Mouse (Mus musculus) spleen, adult 12 weeks (tissue): ENCODE data around the gene Fam98c.
"Not testable (repeated sequence)": the region's sequence is repeated elsewhere in the genome, so short reads cannot be mapped to it uniquely, and the experiment has no call there.

Source experiments
- DNase-seq: peaks from one replicate; pipeline ENCODE4 v3.0.0; 2022; ENCODE audit warnings: low spot score

The Fam98c gene

DNA sequence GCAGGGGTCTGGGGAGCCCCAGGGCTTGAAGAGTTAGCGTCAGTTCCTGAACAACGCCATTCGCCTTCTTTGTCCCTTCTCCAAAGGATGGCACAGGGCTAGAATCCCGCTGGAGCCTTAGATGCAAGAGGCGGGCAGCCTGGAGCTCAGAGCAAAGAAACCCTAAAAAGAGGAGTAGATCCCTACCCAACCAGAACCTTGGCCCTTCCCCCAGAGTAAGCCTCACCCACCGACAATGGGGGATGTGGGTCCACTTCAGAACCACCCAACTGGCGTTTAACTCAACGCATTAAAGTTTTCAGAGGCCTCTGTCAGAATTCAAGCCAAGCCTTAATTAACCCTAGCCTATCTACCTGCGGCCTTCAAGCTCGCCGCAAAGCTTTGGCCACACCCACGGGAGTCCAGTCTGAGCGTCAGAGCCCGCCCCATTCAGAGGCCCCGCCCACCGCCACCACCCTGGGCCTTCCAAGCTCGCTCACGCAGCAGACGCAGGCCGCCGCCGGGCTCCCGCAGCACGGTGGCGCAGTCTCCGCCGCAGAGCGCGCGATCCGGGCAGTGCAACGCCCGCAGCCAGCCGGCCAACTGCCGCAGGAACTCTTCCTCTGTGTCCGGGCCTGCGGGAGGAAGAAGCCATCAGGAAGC lies 717 bp downstream of the Fam98c start:
- peak; percentile 71 for DNase-seq

DNA sequence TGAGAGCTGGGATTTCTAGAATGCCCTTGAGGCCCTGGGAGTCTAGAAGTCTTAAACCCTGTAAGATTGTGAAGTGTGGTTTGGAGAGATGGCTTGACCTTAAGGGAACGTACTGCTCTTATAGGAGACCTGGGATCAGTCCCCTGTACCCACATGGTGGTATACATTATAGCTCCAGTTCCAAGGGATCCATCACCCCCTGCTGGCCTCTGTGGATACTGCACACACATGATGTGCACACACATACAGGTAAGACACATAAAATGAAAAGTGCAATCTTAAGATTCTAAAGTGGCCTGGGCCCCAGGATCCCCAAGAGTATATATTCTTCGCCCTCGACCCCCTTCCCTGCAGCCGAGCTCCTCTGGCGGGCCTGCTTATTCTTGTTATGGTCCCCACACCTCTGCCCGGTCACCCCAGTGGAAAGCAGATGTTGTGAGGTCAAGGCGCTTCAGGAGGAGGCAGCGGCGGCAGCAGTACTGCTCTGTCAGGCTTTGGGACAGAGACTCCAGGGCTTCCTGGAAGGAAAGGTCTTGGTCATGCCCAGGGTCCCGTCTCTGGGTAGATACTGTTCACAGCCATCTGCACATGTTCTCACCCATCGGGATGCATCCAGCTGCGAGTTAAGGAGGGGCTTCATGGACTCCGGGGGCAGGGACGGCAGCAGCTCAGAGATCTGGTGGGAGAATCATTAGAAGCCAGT lies 1.9 kb downstream of the Fam98c start:
- DNase-seq, result no peak

DNA sequence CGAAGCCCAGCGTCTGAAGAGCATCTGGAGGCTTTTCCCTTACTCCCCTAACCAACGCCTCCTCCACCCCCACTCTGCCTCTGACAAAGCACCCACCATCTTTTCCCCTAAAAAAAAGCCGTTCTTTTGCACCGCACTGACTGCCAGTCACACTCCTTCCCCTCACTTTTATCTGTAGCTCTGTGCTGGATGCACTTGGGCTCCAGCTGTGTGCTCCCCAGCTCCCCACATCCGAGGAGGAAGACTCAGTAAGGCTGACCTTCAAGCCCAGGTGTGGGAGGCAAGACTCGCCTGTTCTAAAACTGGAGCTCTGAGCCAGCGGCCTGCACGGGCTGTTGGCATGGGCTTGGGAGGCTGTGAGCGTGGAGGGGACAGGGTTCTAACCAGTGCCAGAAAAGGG lies 4.5 kb downstream of the Fam98c start:
- DNase-seq, result no peak

DNA sequence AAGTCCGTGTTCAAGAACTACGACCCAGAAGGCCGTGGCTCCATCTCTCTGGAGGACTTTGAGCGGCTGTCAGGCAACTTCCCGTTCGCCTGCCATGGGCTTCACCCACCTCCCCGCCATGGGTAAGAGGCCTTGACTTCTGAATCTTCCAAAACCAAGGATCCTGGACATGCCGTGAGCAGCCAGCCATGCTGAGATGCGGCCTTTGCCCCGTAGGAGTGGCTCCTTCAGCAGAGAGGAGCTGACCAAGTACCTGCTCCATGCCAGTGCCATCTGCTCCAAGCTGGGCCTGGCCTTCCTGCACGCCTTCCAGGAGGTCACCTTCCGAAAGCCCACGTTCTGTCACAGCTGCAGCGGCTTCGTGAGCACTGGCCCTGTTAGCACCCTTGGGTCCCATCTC lies 7.3 kb downstream of the Fam98c start:
- DNase-seq, result no peak

DNA sequence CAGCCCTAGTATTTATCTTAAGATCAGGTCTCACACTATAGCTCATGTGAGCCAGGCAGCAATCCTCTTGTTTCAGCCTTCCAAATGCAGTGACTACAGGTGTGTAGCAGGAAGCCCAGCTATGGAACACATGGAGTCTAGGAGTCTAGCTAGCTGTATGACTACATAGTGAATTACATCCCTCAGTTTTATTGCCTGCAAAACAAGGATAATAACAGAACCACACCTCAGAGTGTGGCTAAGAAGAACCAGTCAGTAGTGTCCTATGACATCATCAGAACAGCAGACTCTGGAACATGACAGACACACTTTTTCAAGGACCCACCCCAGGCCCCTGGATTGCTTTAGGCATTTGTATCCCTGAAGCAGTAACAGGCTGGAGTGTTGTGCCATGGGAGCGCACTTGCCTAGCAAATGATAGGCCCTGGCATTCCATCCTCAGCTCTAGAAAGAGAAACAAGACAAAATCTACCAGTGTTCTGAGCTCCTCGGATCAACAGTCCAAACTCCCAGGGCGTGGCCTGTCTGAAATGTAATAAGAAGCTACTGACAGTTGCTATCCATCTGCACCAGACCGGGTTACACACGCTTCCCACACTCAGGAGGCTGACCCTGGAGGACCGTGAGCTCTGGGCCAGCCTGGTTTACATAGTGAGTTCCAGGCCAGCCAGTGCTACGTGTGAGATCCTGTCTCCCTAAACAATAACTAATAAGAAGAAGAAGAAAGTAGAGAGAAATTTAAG lies 9.2 kb downstream of the Fam98c start:
- no peak for DNase-seq

GRCm38 (mm10) chr7:29144006-29144405 lies 12.0 kb downstream of the Fam98c start:
- no peak for DNase-seq

- DNase-seq, result no peak
These were observed 14.6 kb downstream of the Fam98c start for GRCm38 (mm10) chr7:29141416-29141815.

- DNase-seq, result not testable (repeated sequence)
These were observed 16.8 kb downstream of the Fam98c start for GRCm38 (mm10) chr7:29139237-29139636.

DNA sequence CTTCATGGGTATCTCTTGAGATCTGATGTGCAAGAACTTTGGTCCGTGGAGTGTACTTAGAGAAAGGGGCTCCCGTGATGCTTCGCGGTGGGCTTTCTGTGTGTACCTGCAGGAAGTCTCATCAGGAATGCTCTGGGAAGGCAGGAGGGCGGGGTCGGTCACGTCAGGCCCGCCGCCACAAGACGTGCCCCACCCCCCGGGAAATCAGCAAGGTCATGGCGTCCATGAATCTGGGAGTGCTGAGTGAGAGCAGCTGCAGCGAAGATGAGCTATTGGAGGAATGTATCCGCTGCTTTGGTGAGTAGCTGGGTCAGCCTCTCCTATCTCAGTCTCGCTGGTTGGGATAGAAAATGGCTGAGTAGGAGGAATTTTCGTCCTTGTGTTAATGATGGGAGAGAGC lies 18.6 kb downstream of the Fam98c start:
- no peak for DNase-seq

- peak; percentile 40 for DNase-seq
These were observed 21.2 kb downstream of the Fam98c start, which contains the start of gene Rasgrp4 for GRCm38 (mm10) chr7:29134693-29135386. Gene Rasgrp4, plus strand, starts transcription at chr7:29134851.

- no peak for DNase-seq
These were observed 21.8 kb downstream of the Fam98c start for GRCm38 (mm10) chr7:29134230-29134629.

DNA sequence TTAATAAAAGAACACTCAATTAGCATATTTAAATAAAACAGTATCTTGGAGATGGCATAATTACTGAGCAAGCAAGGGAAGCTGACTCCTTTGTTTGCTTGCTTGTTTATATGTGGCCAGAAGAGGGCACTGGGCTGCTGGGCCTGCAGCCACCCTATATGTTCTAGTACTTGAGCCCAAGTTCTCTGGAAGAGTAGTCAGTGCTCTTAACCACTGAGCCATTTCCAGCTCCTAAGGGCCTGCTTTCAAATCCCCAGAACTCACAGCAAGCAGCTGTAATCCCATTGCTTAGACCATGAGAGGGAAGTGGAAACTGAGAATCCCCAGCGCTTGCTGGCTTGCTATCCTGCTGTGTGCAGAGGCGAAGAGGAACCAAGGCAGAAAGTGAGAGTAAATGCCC lies 27.3 kb downstream of the Fam98c start:
- DNase-seq, result no peak

- DNase-seq, result peak; percentile 41
These were observed 29.7 kb downstream of the Fam98c start for GRCm38 (mm10) chr7:29126173-29126915.

DNA sequence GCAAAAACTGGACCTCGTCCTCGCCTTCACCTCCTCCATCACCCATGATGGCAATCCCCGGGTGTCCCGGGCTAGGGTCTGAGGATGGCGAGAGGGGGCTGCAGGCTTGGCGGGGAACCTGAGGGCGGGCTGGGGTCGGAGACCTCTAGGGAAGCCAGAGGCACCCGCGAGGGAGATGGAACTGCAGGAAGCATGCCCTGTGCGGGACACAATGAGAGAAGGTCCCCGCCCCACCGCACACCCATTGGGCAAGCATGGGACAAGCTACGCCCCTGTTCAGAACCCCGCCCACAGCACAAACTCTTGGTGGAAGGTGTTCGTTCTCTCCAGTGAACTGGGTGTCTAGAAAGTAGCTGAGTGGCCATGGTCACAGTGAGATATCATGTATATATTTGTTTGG lies 31.1 kb downstream of the Fam98c start, which contains the start of gene Ryr1:
Gene Ryr1 (minus strand): TSS at position 210 of the 400 bp plus-strand sequence.
- DNase-seq, result no peak

DNA sequence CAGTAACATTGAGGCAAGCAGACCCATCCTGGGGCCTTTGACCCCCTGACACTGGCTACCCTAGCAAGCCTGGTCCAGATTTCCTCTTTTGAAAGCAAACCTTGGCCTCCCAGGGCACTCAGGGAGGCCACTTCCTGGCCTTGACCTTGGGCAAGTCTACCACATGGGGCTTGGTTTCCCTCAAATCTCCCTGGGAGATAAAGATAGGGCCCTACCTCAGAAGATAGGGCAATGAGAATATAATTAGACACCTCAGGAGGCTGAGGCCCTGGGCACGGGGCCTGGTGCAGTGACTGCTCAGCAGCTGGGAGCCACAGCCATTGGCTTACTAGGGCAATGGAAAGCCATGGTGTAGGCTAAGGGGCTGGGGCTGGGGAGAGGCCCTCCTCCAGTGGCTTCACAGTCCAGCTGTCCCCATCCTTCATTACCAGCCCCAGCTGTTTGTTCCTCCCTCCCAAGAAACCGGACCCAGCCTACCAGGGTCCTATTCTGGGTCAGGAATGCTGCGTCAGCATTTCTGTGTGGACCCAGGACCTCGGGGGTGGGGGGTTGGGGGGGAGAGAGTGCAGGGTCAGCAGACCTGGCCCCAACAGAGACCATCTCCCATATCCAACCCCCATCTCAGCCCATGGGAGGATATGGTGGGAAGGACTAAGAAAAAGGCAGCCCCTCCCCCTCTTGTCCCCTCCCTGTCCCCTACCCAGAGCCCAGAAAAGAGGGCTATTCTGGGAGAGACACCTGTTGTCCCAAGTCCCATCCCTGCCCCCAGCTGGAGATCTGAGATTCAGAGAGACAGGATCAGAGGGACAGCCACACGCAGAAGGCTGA lies 32.3 kb downstream of the Fam98c start:
- DNase-seq, result no peak

DNA sequence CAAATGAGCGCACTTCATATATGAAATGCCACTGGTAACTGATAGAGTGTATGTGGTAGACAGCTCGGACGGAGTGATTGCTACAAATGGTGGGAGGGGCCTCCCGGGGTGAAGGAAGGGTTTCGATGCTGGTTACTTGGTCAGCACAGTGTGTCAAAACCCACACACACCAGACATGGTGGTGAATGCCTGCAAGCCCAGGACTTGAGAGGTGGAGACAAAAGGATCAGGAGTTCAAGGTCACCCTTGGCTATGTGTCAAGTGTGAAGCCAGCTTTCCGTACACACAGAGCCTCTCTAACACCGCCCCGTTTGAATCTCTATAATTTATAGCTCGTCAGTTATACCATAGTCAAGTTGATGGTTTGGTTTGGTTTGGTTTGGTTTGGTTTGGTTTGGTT lies 33.2 kb downstream of the Fam98c start:
- no peak for DNase-seq

- no peak for DNase-seq
These were observed 36.5 kb downstream of the Fam98c start for GRCm38 (mm10) chr7:29119526-29119925.

DNA sequence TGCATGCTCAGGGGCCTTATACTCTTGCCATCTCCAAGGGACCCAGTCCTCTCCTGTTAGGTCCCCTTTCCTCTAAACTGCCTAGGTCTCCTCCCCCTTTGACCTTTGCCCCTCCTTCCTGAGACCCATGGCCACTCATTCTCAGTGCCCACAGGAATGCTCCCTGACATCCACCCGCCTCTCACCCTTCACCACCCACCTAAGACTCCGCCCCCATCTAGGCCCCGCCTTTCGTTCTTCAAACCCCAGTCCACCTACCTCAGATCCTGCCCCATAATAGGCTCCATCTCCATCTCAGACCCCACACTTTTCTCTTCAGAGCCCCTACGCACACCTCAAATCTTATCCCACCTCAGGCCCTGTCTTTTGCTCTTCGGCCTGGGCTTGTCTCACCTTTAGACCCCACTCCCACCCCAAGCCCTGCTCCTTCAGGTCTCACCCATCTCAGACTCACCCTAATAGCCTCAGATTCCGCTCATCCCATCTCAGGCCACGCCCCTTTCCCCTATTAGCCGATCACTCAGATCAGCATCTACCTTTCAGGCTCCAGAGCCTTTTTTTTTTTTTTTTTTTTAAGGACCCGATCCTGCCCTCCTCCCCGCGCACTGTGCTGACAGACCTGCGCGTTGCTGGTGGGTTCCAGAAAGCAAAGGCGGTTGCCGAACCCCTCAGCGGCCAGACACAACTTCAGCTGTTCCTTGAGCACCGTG lies 37.7 kb downstream of the Fam98c start:
- no peak for DNase-seq

GRCm38 (mm10) chr7:29108992-29109955 lies 46.8 kb downstream of the Fam98c start:
- no peak for DNase-seq
